Mouse (Mus musculus) telencephalon, adult 2 months (tissue): ENCODE data around the gene Arfgap3.
A peak's percentile ranks its signal among the peaks of the same experiment; 100 is the strongest.
"Not testable (repeated sequence)": the region's sequence is repeated elsewhere in the genome, so short reads cannot be mapped to it uniquely, and the experiment has no call there.

ENCODE experiments used
- DNase-seq: peaks from one replicate; pipeline ENCODE4 v3.0.0-alpha.2; 2011; ENCODE audit warnings: low read depth, low spot score

The Arfgap3 gene

DNA sequence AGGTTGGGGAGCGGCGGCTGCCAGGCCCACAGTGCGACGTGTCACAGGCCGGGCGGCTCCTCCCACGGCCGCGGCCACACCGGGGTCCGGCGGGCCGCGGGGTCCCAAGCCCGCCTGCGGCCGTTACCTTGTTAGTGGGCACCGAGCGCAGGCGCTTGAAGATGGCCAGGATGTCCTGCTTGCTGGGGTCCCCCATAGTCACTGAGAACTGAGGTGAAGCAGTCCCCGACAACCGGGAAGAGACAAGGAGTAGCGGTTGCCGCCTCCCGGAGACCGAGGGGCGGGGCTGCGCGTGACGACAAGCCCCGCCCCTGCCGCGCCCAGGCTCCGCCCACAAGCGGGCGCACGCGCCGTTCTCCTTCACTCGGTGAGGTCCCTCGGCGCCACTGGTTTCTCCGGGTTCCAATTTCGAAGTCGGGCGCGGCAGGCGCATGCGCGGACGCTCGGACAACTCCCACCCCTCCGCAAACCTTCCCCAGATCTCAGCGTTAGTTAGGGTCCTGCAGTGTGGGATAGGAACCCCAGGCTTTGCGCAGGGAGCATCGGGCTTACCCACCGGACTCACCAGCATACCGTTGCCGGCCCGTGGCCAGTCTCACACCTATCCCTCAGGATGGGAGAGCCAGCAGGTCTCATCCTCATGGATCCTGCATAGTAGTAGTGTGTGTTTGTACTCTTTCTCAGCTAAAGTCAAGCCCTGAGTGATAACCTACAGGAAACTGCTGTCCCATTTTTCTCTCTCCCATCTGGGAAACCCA lies at the start of gene Arfgap3:
TSS of gene Arfgap3 (minus strand) at position 294 of the 758 bp plus-strand sequence.
- DNase-seq: peak; percentile 88

DNA sequence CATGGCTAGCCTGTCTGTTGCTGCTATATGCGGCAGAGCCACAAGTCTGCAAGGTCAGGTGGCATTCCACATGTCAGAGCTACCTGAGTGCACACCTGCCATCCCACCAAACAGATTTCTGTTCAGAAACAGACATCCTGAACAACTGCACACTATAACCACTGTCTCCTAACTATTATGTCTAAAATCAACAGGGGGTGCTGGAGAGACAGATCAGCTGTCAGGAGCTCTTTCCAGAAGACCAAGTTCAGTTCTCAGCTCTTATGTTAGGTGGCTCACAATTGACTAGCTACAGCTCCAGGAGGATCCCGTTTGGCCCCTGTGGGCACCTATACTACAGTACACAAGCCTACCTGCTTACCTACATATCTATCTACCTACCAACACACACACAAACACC lies 42.7 kb upstream of the Arfgap3 start:
- no peak for DNase-seq

DNA sequence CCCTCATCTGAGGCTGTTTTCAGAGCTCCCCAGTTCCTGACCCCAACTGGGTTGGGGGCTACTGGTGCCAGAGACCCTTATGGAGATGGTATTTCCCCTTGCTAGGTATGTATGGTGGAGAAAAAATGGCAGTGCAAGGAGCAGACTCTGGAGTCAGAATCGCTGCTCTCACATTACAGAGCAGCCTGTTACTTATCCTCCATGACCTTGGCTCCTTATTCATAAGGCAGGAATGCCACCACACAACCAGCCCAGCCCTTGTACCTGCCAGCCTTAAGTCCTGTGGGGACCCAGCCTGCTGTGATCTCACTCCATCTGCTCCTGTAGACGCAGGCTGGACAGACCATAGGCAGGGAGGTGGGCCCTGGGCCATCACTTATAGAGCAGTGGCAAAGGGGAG lies 37.9 kb upstream of the Arfgap3 start:
- DNase-seq: no peak

DNA sequence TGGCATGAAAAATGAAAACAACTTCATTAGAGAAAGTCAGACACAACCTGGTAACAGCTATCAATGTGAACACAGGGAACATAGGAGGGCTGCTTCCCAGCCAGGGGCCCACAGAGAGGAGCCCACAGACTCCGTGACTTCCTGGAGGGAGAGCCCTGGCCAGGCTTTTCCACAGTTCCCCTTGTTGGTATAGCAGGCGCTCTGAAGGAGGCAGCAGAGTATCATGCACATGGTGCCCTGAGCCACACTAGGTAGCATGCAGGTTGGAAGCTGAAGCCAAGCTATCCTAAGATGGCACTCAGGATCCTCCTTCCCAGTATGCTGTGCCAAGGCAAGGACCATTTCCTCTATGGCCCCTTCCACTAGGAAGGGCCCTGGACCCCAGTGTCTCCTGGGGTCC lies 33.6 kb upstream of the Arfgap3 start:
- no peak for DNase-seq

DNA sequence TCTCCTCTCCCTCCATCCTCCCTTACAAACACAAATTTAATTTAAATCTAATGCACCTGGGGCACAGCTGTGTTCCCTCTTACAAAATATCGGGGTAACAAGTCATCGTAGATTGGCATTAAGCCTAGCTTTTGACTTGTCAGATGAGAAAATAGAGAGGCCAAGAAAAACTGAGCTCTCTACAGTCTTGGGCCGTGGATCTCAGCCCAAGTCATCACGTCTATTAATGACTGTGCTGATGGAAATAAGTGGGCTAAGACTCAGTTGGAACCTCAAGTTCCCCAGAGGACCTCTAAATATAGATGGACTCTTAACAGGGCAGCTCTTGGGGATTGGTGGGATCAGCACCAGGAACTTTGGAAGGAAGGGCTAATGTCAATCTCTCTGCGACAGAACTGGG lies 33.1 kb upstream of the Arfgap3 start:
- DNase-seq: no peak

DNA sequence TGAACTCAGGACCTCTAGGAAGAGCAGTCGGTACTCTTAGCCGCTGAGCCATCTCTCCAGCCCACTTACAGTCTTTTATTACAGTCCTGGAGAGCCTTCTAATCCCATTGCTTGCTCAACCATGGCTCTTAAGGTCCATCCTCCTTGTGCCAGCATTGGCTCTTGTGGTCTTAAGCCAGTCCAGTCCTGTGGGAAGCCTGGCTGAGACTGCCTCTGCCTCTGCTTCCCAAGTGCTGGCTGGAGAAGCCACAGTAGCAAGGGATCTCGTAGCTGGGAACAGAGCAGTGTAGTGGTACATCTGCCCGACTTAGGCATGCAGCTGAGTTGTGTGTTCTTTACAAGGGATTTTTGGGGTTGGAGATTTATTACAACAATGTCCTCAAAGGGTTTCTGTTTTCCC lies 32.4 kb upstream of the Arfgap3 start:
- DNase-seq: no peak

DNA sequence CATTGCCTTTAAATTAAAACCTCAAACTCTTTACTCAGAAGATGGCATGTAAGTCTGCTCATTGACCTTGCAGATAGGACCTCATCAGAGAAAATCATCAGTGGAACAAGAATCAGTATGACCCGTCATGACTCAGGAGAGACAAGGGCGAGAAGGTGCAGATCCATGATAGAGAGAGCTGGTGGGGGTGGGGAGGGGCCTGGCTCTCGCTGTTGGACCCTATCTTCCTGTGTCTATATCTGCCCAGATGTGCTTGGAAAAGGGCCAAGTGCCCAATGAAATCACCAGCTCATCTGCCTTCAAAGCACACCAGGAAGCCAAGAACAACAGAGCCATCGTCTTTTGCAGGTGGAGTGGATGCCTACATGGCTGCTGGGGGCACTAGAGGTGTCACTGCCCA lies 27.1 kb upstream of the Arfgap3 start:
- no peak for DNase-seq

DNA sequence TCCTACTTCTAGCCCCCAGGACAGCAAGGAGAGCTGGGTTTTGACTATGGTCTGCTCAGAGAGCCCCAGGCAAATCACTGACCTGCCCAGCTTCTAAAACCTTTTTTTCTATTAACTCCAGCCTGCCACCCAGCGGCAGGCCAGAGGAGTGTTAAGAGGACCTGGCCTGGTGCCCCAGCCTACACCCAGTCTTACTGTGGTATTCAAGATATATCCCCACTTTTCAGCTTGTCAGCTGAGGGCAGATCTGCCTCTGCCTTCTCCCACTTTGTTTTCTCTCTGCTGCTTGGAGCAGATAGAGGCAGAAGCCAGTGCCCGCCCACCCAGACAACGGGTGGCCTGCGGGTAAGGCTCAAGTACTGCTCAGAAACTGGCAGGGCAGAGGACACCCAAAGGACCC lies 25.1 kb upstream of the Arfgap3 start:
- no peak for DNase-seq

DNA sequence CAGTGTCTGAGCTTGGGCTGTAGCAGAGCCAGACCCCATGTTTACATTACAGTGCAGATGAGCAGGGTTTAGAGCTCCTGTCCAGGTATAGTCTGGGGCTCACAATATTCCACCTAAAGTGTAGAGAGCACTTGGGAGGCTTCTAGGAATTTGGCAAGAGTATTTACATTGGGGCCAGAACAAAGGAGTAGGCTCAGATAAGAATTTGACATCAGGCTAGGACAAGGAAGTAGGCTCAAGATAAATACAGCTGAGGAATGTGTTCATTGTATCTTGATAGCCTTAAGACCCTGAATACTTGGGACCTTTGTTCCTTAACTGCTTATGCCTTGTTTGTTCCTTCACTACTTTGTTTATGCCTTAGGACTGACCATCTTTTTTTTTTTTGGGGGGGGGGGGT lies 24.0 kb upstream of the Arfgap3 start:
- DNase-seq: no peak

DNA sequence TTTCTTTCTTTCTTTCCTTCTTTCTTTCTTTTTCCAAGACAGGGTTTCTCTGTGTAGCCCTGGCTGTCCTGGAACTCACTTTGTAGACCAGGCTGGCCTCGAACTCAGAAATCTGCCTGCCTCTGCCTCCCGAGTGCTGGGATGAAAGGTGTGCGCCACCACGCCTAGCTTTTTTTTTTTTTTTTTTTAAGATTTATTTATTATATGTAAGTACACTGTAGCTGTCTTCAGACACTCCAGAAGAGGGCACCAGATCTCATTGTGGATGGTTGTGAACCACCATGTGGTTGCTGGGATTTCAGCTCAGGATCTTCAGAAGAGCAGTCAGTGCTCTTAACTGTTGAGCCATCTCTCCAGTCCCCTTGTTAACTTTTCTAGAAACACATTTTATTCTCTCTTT lies 18.7 kb upstream of the Arfgap3 start:
- not testable (repeated sequence) for DNase-seq

DNA sequence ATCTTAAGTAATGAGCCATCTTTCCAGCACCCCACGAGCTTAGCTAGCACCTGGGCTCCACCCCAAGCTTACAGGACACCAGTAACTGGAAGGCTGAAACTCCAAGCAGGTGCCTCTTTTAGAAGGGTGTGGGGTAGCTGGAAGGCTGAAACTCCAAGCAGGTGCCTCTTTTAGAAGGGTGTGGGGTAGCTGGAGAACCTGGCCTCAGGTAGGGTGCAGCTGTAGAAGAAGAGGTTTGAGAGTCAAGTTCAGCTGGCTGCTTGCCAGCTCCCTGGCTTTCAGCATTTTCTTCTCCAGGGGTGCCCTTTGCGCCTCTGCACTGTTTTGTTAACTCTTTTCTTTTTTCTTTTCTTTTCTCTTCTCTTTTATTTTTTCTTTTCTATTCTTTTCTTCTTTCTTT lies 18.2 kb upstream of the Arfgap3 start:
- DNase-seq: no peak

DNA sequence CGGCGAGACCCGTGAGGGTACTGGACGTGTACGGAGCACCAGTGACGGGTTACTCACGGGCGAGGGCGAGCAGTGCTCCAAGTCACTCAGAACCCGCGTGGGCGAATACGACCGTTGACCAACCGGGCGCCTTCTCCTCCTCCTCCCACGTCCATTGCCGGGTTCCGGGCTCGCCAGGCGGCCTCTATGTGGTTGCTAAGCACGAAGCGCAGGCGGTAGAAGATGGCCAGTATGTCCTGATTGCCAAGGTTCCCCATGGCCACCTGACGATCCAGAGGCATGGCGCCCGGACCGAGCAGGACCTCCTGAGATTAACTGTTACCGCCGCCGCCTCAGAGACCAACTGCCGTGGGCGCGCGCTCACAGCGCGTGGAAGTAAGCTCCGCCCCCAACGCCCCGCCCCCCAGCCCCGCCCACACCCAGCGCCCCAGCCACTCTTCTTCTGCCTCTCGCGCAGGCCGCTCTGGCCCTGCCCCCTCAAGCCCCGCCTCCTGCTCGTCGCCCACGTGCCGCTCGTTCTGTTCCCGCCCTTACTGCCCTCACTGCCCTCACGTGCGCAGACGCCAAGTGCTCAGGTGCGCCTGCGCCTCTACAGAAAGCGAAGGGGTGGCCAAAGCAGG lies 17.0 kb upstream of the Arfgap3 start:
- DNase-seq: peak; percentile 23

DNA sequence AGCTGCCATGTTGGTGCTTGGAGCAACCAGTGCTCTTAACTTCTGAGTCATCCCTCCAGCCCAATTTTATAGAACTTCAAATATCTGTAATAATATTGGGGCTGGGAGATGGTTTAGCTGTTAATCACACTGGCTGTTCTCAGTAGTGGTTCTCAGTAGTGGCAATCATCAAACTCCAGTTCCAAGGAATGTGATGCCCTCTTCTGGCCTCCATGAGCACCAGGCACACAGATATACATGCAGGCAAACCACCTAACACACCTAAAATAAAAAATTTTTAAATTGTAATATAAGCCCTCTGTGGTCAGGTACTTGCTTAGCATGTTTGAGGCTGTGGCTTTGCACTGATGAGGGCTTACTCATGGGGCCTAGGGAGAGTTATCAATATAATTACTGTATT lies 15.7 kb upstream of the Arfgap3 start:
- DNase-seq: no peak

DNA sequence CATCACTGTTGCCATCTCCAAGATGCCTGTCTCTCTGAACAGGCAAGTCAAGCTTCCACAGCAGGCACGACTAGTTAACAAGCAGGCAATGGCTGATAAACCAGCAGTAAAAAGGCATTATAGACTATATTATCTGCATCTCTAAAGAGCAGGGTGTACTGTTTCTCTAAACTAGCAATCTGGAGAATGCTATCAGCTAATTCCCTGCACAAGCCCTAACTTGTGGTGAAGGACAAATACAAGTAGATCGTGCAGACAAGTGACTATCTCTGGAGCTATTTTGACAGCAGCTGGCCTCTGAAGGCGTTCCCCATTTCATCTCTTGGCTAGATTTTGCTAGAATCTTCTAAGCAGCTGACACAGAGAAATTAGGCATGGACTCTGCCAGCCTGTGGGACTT lies 14.1 kb upstream of the Arfgap3 start:
- DNase-seq: peak; percentile 17

DNA sequence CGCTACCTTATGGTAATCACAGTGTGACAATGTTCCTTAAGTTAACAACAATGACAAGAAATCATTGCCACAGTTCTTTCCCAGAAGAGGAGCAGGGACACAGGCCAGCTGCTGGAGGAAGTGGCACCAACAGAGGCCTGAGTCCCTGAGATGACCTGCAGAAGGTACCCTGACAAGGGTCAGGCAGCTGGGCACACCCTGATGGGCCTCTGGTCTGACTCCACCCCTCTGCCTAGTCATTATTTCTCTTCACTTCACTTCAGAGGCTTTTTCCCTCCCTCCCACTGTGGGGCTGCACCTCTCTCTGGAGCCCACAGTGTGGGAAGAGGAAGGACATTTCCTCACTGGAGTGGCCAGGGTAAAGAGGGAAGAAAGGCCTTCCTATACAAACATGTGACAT lies 12.8 kb upstream of the Arfgap3 start:
- DNase-seq: not testable (repeated sequence)

DNA sequence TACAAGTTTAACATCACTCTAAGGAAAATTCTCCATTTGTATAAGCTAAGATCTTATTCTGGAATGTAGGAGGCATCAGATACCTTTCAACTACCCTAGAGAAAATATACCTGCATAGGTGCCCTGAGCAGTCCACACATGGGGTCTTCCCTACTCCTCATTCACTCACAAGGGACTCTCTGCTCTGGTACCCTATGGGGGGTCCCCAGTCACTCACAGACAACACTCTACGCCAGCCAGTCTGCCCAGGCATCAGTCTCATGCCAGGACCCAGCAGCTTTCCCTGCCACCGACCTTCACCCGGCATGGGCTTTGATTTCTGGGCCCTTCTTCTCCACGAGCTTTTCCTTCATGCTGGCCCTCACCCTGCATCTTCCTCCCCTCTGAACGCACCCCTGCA lies 10.9 kb upstream of the Arfgap3 start:
- not testable (repeated sequence) for DNase-seq

DNA sequence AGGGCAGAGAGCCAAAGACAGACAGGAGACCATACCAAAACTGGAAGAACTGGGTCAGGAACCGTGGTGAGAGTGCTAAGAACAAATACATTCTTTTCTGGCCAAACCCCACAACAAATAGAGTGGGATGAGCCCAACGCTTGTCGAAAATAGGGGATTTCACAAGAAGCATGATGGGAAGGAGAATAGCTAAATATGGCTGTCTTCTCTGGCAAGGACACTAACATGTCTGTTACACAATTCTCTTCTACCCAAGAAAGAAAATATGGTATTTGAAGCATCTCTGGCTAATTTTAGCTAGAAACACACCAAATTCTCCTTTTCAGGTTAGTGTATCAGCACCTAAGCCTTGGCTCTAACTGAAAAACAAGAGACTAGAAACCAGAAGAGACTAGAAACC lies 10.1 kb upstream of the Arfgap3 start:
- peak; percentile 45 for DNase-seq

DNA sequence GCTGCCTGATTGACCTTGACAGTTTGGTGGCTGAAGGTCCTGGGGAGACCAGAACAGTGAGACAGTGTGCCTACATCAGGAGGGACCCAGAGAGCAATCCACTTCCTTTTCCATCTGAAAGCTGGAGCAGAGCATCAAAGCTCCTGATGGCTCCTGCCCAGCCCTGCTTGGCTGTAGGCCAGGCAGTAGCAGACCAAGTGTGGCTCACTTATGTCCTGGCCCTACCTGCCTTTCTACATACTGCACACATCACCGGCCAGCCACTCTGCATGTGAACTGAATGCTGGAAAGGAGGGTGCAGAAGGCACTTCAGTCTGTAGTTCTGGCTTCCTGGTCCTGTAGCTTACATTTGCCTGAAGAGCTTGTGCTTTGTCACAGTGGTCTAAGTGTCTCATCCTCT lies 8.4 kb upstream of the Arfgap3 start:
- no peak for DNase-seq

DNA sequence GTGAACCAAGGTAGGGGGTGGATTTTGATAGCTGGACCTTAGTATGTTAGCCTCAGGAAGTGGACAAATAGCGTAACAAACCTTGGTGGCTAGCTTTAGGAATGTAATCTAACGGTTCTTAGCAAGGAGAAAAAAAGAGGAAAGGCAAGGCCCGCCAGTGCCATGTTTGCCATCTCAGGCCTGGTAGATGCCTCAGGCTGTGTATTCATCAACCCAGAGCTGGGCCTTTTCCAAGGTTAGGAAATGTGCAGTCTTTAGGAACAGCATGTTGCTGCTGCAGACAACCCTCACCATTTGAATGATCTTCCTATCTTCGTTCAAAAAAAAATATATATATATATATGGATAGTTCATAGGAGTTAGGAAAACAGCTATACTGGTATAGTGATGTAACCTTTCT lies 1.5 kb upstream of the Arfgap3 start:
- no peak for DNase-seq

DNA sequence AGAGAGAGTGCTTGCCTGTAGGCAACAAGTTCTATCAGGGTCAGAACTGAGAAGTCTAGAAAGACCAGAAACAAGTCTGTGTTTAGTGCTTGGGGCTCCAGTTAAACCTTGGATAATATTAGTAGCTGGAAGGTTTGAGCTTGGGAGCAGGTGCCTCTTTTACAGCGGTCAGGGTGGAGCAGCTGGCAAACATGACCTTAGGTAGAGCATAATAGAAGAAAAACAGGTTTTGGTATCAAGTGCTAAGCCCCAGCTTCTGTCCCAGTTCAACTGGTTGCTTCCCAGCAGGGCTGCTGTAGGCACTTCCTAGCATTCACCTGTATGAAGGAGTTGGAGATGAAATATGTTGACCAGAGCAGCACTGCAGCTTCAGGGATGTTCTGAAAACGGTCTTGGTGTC lies 812 bp upstream of the Arfgap3 start:
- no peak for DNase-seq

DNA sequence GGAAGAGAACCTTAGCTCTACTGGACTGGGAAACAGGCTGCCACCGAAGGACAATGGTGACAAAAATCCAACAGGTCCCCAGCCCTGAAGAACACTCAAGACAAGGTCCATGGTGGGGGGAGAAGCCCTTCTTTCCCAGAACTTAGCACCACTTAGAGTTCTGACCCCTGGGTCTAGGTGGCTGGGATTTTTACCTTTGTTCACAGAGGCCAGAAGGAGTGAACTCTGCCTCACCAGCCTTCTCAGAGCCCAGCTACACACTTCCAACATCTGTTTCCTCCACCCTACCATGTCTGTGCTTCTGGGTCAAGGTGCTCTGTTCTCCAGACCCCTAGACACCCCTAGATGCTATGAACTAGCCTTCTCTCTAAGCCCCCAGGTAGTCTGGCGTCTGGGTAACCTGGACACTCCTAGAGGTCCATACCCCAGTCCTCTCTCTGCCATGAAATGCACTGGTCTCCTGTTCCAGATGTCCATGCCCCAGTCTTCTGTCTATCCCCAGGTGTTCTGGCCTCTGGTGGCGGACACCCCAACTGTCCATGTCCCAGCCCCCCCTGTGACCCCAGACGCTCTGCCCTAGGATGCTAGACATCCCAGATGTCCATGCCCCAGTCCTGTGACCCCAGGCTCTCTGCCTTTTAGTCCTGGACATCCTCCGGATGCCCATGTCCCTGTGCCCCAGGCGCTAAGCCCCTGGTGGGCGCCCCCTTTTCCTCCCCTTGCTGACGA lies 658 bp downstream of the Arfgap3 start:
- no peak for DNase-seq

DNA sequence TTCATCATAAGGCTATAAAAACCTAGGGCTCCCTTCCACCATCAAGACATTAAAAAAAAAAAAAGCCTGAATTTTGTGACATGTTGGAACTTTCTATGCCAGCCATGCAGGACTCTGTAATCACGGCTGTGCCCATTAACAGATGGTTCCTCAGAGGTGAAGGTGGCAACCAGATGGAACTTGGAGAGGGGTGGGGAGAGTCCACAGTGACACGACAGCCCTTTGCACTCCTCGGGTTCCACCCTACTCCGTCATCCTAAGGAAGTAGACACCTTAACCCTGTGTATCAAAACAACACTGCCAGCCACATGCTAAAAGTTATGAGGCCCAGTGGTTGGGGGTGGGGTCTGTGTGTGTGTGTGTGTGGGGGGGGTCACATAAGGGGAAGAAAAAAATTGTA lies 1.3 kb downstream of the Arfgap3 start:
- DNase-seq: no peak
